Mouse (Mus musculus) ovary, postnatal 36 days (tissue): Measurements from ENCODE around the gene Krt18.
"Not testable (repeated sequence)": the region's sequence is repeated elsewhere in the genome, so short reads cannot be mapped to it uniquely, and the experiment has no call there.

Experiments used
- DNase-seq: peaks from one replicate; pipeline ENCODE4 v3.0.0; 2022; ENCODE audit warnings: low spot score, mixed read lengths

The Krt18 gene

GRCm38 (mm10) chr15:102065661-102066325 is 37.8 kb downstream of the Krt18 start:
- peak; percentile 91 for DNase-seq

- no peak for DNase-seq
These were observed 42.8 kb downstream of the Krt18 start for GRCm38 (mm10) chr15:102070476-102071467.

GRCm38 (mm10) chr15:102072963-102073558 is 45.1 kb downstream of the Krt18 start:
- no peak for DNase-seq

- peak; percentile 99 for DNase-seq
These were observed 45.6 kb downstream of the Krt18 start, which contains the start of gene Eif4b for GRCm38 (mm10) chr15:102073559-102074069. TSS of gene Eif4b (plus strand) at chr15:102073773.

GRCm38 (mm10) chr15:102074070-102074731 is 46.2 kb downstream of the Krt18 start:
- peak; percentile 74 for DNase-seq

- DNase-seq = no peak
These were observed 47.1 kb downstream of the Krt18 start for GRCm38 (mm10) chr15:102074876-102075585.

- DNase-seq = no peak
These were observed 49.2 kb downstream of the Krt18 start for GRCm38 (mm10) chr15:102077111-102077677.

GRCm38 (mm10) chr15:102079221-102079620 is 51.2 kb downstream of the Krt18 start:
- DNase-seq = no peak

- DNase-seq = not testable (repeated sequence)
These were observed 51.9 kb downstream of the Krt18 start for GRCm38 (mm10) chr15:102079924-102080323.

GRCm38 (mm10) chr15:102080429-102080828 is 52.4 kb downstream of the Krt18 start:
- DNase-seq = no peak
